In the genomic region with DNA sequence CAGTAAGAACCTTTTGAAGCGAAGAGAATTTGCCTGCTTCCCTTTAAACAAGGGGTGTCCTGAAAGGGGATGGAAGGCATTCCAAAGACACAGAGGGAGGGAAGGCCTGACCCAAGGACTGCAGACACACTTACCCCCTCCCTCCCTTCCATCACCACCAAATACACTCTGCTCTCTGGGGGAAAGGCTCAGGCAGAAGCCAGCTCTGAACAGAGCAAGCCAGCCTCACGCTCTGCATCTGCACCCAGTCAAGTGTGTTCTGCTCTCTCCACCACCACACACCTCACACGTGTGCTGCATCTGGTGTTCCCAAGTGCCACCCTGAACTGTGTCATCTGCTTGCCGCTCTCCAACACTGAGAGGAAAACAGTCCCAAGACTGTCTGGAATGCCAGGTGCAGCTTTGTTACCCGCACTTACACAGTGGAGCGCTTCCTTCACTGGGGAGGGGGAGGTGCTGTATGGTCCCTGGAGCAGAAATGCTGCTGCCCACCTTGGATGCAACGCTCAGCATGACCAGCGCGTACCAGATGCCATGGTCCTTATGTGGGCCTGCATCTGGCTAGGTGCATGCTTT, we compare ENCODE assay signal across 13 mouse cellular contexts. TPM values are rescaled to one million over a fixed set of nuclear protein-coding genes. Genes with fewer than 3 reads are reported as not detected.
DNase-seq lines count a peak whose midpoint lies in the region; ATAC-seq lines count a peak whose summit lies in the region.
"Had no signal": no experiment of that assay in that cellular context is flagged by ENCODE, and none has a peak within 500 bp of the region (broad histone marks: within the 10 kb centered on the region; RNA-seq: fewer than 3 reads in every experiment).

No protein-coding gene starts in this region.

- DNase-seq in limb, embryonic 11.5 days (ENCODE audit: low spot score): no peak
- peak; percentile 63 for DNase-seq in thymus, postnatal 4 days
- no peak for DNase-seq in T-cell, adult 2 months (ENCODE audit: low spot score)
- no peak for DNase-seq in adrenal gland, postnatal 4 days (ENCODE audit: low spot score in 2 of 2)
- DNase-seq: cerebellum, adult 9-10 months; layer of hippocampus, postnatal 36 days had no signal

- no peak overlapping the region for H3K27ac ChIP-seq in heart, embryonic 13.5 days (replicated peaks)
- H3K27ac ChIP-seq in heart, embryonic 11.5 days (ENCODE audit: low read depth, low read length): no peak overlapping the region
- peak overlapping the region; percentile 82 for H3K27ac ChIP-seq in neural tube, embryonic 13.5 days (replicated peaks)
- no peak overlapping the region for H3K27ac ChIP-seq in neural tube, embryonic 15.5 days (replicated peaks)
- no peak overlapping the region for H3K27ac ChIP-seq in limb, embryonic 11.5 days (replicated peaks; ENCODE audit: low read depth, low read length)
- H3K27ac ChIP-seq: kidney, embryonic 15.5 days; stomach, embryonic 15.5 days had no signal

- WGBS in heart, embryonic 13.5 days: 72% methylated on average over 9 of the region's 9 CpGs
- WGBS in heart, embryonic 11.5 days (ENCODE audit: insufficient replicate concordance): 78% methylated on average over 9 of the region's 9 CpGs
- WGBS in neural tube, embryonic 13.5 days: 70% methylated on average over 9 of the region's 9 CpGs
- 59% methylated on average over 9 of the region's 9 CpGs for WGBS in neural tube, embryonic 15.5 days
- WGBS in limb, embryonic 11.5 days: 69% methylated on average over 9 of the region's 9 CpGs

- no peaks in the 10 kb centered on the region for H3K27me3 ChIP-seq in heart, embryonic 13.5 days (replicated peaks)
- H3K27me3 ChIP-seq in heart, embryonic 11.5 days (ENCODE audit: control insufficient read depth, insufficient read depth, low read length): no peaks in the 10 kb centered on the region
- no peaks in the 10 kb centered on the region for H3K27me3 ChIP-seq in neural tube, embryonic 13.5 days
- H3K27me3 ChIP-seq in neural tube, embryonic 15.5 days (replicated peaks): no peaks in the 10 kb centered on the region
- H3K27me3 ChIP-seq in limb, embryonic 11.5 days (ENCODE audit: control insufficient read depth, insufficient read depth, low read length): no peaks in the 10 kb centered on the region
- H3K27me3 ChIP-seq: hindbrain, embryonic 15.5 days; kidney, embryonic 15.5 days; stomach, embryonic 15.5 days had no signal

- H3K9ac ChIP-seq in heart, embryonic 13.5 days: peak overlapping the region; percentile 44
- H3K9ac ChIP-seq in heart, embryonic 11.5 days (ENCODE audit: low read depth, low read length): no peak overlapping the region
- peak overlapping the region; percentile 26; the same call in 1 of the 2 replicates for H3K9ac ChIP-seq in neural tube, embryonic 13.5 days
- no peak overlapping the region for H3K9ac ChIP-seq in neural tube, embryonic 15.5 days (replicated peaks)
- no peak overlapping the region for H3K9ac ChIP-seq in limb, embryonic 11.5 days (ENCODE audit: low read length)
- H3K9ac ChIP-seq: hindbrain, embryonic 15.5 days; kidney, embryonic 15.5 days; stomach, embryonic 15.5 days had no signal

- no peak for ATAC-seq in heart, embryonic 13.5 days (ENCODE audit: extremely low read depth, insufficient number of reproducible peaks, low FRiP score, low TSS enrichment)
- no peak for ATAC-seq in heart, embryonic 11.5 days (replicated peaks; ENCODE audit: insufficient number of reproducible peaks, low FRiP score, low TSS enrichment)
- ATAC-seq in neural tube, embryonic 13.5 days (ENCODE audit: low read depth): no peak
- ATAC-seq in neural tube, embryonic 15.5 days (ENCODE audit: low FRiP score): no peak
- peak; percentile 65; the same call in 1 of the 2 replicates for ATAC-seq in limb, embryonic 11.5 days (ENCODE audit: insufficient number of reproducible peaks, low FRiP score, low TSS enrichment, low read depth)

- no peaks in the 10 kb centered on the region for H3K9me3 ChIP-seq in heart, embryonic 13.5 days
- no peaks in the 10 kb centered on the region for H3K9me3 ChIP-seq in heart, embryonic 11.5 days (replicated peaks; ENCODE audit: control insufficient read depth, low read length)
- no peaks in the 10 kb centered on the region for H3K9me3 ChIP-seq in neural tube, embryonic 13.5 days
- H3K9me3 ChIP-seq in neural tube, embryonic 15.5 days (replicated peaks): no peaks in the 10 kb centered on the region
- no peaks in the 10 kb centered on the region for H3K9me3 ChIP-seq in limb, embryonic 11.5 days (ENCODE audit: control insufficient read depth, low read length)
- H3K9me3 ChIP-seq: hindbrain, embryonic 15.5 days; kidney, embryonic 15.5 days; stomach, embryonic 15.5 days had no signal

- peaks cover 28% of the 10 kb centered on the region for H3K36me3 ChIP-seq in heart, embryonic 13.5 days
- H3K36me3 ChIP-seq in heart, embryonic 11.5 days (ENCODE audit: control insufficient read depth, insufficient read depth, low read length): peaks cover 4% of the 10 kb centered on the region; the same call in 1 of the 2 replicates
- H3K36me3 ChIP-seq in neural tube, embryonic 13.5 days: peaks cover 7% of the 10 kb centered on the region
- H3K36me3 ChIP-seq in neural tube, embryonic 15.5 days: peaks cover 8% of the 10 kb centered on the region; the same call in 1 of the 2 replicates
- peaks cover 7% of the 10 kb centered on the region for H3K36me3 ChIP-seq in limb, embryonic 11.5 days (ENCODE audit: control insufficient read depth, insufficient read depth, low read length)
- H3K36me3 ChIP-seq: hindbrain, embryonic 15.5 days had no signal

- H3K4me3 ChIP-seq in heart, embryonic 13.5 days: no peak overlapping the region
- H3K4me3 ChIP-seq in heart, embryonic 11.5 days (ENCODE audit: low read depth, low read length): no peak overlapping the region
- no peak overlapping the region for H3K4me3 ChIP-seq in neural tube, embryonic 13.5 days
- H3K4me3 ChIP-seq in neural tube, embryonic 15.5 days (replicated peaks): no peak overlapping the region
- no peak overlapping the region for H3K4me3 ChIP-seq in limb, embryonic 11.5 days (ENCODE audit: low read depth, low read length)
- H3K4me3 ChIP-seq: hindbrain, embryonic 15.5 days; kidney, embryonic 15.5 days; stomach, embryonic 15.5 days had no signal

- peaks cover 90% of the 10 kb centered on the region for H3K4me1 ChIP-seq in heart, embryonic 13.5 days
- H3K4me1 ChIP-seq in heart, embryonic 11.5 days (ENCODE audit: control insufficient read depth, insufficient read depth, low read length): peaks cover 37% of the 10 kb centered on the region
- peaks cover 100% of the 10 kb centered on the region for H3K4me1 ChIP-seq in neural tube, embryonic 13.5 days (replicated peaks)
- peaks cover 91% of the 10 kb centered on the region for H3K4me1 ChIP-seq in neural tube, embryonic 15.5 days
- peaks cover 21% of the 10 kb centered on the region for H3K4me1 ChIP-seq in limb, embryonic 11.5 days (ENCODE audit: control insufficient read depth, insufficient read depth, low read length)

- H3K4me2 ChIP-seq in heart, embryonic 13.5 days: no peak overlapping the region
- no peak overlapping the region for H3K4me2 ChIP-seq in heart, embryonic 11.5 days
- H3K4me2 ChIP-seq in neural tube, embryonic 13.5 days: no peak overlapping the region
- H3K4me2 ChIP-seq in neural tube, embryonic 15.5 days: no peak overlapping the region
- H3K4me2 ChIP-seq in limb, embryonic 11.5 days (ENCODE audit: low read depth, severe bottlenecking): no peak overlapping the region
- H3K4me2 ChIP-seq: hindbrain, embryonic 15.5 days; kidney, embryonic 15.5 days; stomach, embryonic 15.5 days had no signal

RNA-seq across cellular contexts. Expression of gene Tesc, which starts 53.9 kb away (rescaled TPM):
- 17.8 and 20.3 TPM in 2 replicates for polyA plus RNA-seq in heart, embryonic 13.5 days (2015; fragmentation: Nextera tagmentation; extraction: Ambion mirVana)
- 17.9 and 21.3 TPM in 2 replicates for polyA plus RNA-seq in heart, embryonic 11.5 days (2014; fragmentation: Nextera tagmentation; extraction: Ambion mirVana)
- 1.8 and 2.1 TPM in 2 replicates for polyA plus RNA-seq in neural tube, embryonic 13.5 days (2015; fragmentation: Nextera tagmentation; extraction: Ambion mirVana)
- polyA plus RNA-seq in neural tube, embryonic 15.5 days (2015; fragmentation: Nextera tagmentation; extraction: Ambion mirVana): 3.5 and 3.9 TPM in 2 replicates
- polyA plus RNA-seq in limb, embryonic 11.5 days (2014; fragmentation: Nextera tagmentation; extraction: Ambion mirVana): 0.53 and 0.75 TPM in 2 replicates
- total RNA-seq in adrenal gland, postnatal 4 days (2021): 10 to 100 TPM; 53.7 to 60.8 TPM

Comparison
In these comparisons a context has a peak if more than half of its experiments do, and no peak if none do; other contexts are left out.
1. H3K9ac ChIP-seq: peak in heart, embryonic 13.5 days (single experiment) and neural tube, embryonic 13.5 days (single experiment); none in heart, embryonic 11.5 days (single experiment), neural tube, embryonic 15.5 days (single experiment) and limb, embryonic 11.5 days (single experiment).